Mouse (Mus musculus) heart, postnatal 4 days (tissue): Measurements from ENCODE around the gene Hnrnpu. TPM values are rescaled to one million over a fixed set of nuclear protein-coding genes. Genes with fewer than 3 reads are reported as not detected.
"Not testable (repeated sequence)": the region's sequence is repeated elsewhere in the genome, so short reads cannot be mapped to it uniquely, and the experiment has no call there.

ENCODE experiments used
- DNase-seq: peaks from one replicate; pipeline ENCODE4 v3.0.0; 2021
- total RNA-seq, 2 experiments: library from RNA; stranded (reverse); gene quantifications; 2 replicates each; pipeline ENCODE4 v1.2.3; 2021

Gene Hnrnpu
- 100 to 1,000 TPM; 343 to 362 TPM for total RNA-seq

GRCm38 (mm10) chr1:178337551-178338317 lies at the start of gene Hnrnpu:
Gene Hnrnpu, minus strand, starts transcription at chr1:178337797.
- peak; percentile 97 for DNase-seq

- DNase-seq, result no peak
Measured at GRCm38 (mm10) chr1:178382165-178382564, 44.6 kb upstream of the Hnrnpu start.

GRCm38 (mm10) chr1:178379224-178379623 lies 41.6 kb upstream of the Hnrnpu start:
- no peak for DNase-seq

- DNase-seq, result no peak
Measured at GRCm38 (mm10) chr1:178378115-178378514, 40.5 kb upstream of the Hnrnpu start.

- DNase-seq, result no peak
Measured at GRCm38 (mm10) chr1:178376907-178377306, 39.3 kb upstream of the Hnrnpu start.

GRCm38 (mm10) chr1:178376061-178376460 lies 38.5 kb upstream of the Hnrnpu start:
- DNase-seq, result no peak

GRCm38 (mm10) chr1:178375381-178375780 lies 37.8 kb upstream of the Hnrnpu start:
- DNase-seq, result no peak

- no peak for DNase-seq
Measured at GRCm38 (mm10) chr1:178372681-178373080, 35.1 kb upstream of the Hnrnpu start.

- peak; percentile 47 for DNase-seq
Measured at GRCm38 (mm10) chr1:178369272-178369651, 31.7 kb upstream of the Hnrnpu start.

GRCm38 (mm10) chr1:178368548-178369271 lies 31.1 kb upstream of the Hnrnpu start:
- peak; percentile 94 for DNase-seq

GRCm38 (mm10) chr1:178368121-178368520 lies 30.5 kb upstream of the Hnrnpu start:
- DNase-seq, result no peak

- DNase-seq, result no peak
Measured at GRCm38 (mm10) chr1:178365171-178365570, 27.6 kb upstream of the Hnrnpu start.

- no peak for DNase-seq
Measured at GRCm38 (mm10) chr1:178360702-178361101, 23.1 kb upstream of the Hnrnpu start.

- no peak for DNase-seq
Measured at GRCm38 (mm10) chr1:178360264-178360663, 22.7 kb upstream of the Hnrnpu start.

- DNase-seq, result no peak
Measured at GRCm38 (mm10) chr1:178357776-178358710, 20.4 kb upstream of the Hnrnpu start.

GRCm38 (mm10) chr1:178354576-178354975 lies 17.0 kb upstream of the Hnrnpu start:
- no peak for DNase-seq

GRCm38 (mm10) chr1:178351643-178352042 lies 14.0 kb upstream of the Hnrnpu start:
- DNase-seq, result no peak

- DNase-seq, result no peak
Measured at GRCm38 (mm10) chr1:178350792-178351191, 13.2 kb upstream of the Hnrnpu start.

- not testable (repeated sequence) for DNase-seq
Measured at GRCm38 (mm10) chr1:178344071-178344805, 6.6 kb upstream of the Hnrnpu start.

GRCm38 (mm10) chr1:178342612-178343011 lies 5.0 kb upstream of the Hnrnpu start:
- no peak for DNase-seq

- no peak for DNase-seq
Measured at GRCm38 (mm10) chr1:178342063-178342462, 4.5 kb upstream of the Hnrnpu start.

GRCm38 (mm10) chr1:178341435-178341834 lies 3.8 kb upstream of the Hnrnpu start:
- DNase-seq, result no peak
